In the genomic region with DNA sequence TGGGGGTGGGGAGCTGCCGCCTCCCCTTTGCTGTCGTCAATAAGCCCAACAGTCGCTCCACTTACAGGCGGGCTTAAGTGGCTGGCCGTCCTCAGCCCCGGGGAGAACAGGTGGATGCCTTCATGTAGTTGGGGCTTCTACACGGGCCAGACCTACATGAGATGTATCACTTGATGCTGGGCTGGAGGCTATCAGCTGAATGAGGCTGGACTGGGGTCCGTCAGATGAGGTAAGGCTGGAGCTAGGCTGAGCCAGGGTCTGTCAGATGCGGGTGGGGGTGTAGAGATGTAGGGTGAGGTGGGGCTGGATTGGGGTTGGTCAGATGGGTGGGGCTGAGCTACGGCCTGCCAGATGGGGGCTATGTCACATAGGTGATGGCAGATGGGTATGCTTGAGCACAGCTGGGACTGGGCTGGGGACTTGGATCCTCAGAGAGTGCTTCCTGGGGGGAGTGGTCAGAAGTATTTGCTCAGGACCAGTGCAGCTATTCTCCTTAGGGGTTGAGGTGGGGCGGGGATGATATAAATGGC, we compare ENCODE assay signal across 11 mouse cellular contexts. TPM values are rescaled to one million over a fixed set of nuclear protein-coding genes. Genes with fewer than 3 reads are reported as not detected.
DNase-seq lines count a peak whose midpoint lies in the region; ATAC-seq and TF ChIP-seq lines count a peak whose summit lies in the region.
"Had no signal": no experiment of that assay in that cellular context is flagged by ENCODE, and none has a peak within 500 bp of the region (broad histone marks: within the 10 kb centered on the region; RNA-seq: fewer than 3 reads in every experiment).

No protein-coding gene starts in this region.

- H3K27ac ChIP-seq in forebrain, embryonic 10.5 days = peak overlapping the region; percentile 44; the same call in 1 of the 2 replicates
- H3K27ac ChIP-seq in forebrain, embryonic 11.5 days (ENCODE audit: low read depth, low read length) = no peak overlapping the region
- H3K27ac ChIP-seq in kidney, embryonic 14.5 days (ENCODE audit: low read depth, low read length) = no peak overlapping the region
- 0 out of 2 replicates have a peak overlapping the region, but pooled peaks have one; percentile 22 for H3K27ac ChIP-seq in intestine, embryonic 15.5 days
- H3K27ac ChIP-seq: liver, embryonic 12.5 days had no signal

- peaks cover 20% of the 10 kb centered on the region for H3K4me1 ChIP-seq in forebrain, embryonic 10.5 days
- H3K4me1 ChIP-seq in forebrain, embryonic 11.5 days (replicated peaks; ENCODE audit: control insufficient read depth, insufficient read depth, low read length) = 0 out of 2 replicates have a peak, but pooled peaks cover 2% of the 10 kb centered on the region
- H3K4me1 ChIP-seq in kidney, embryonic 14.5 days (ENCODE audit: control insufficient read depth, insufficient read depth, low read length) = no peaks in the 10 kb centered on the region
- H3K4me1 ChIP-seq in E14TG2a.4 (replicated peaks; ENCODE audit: low read depth, low read length) = peaks cover 33% of the 10 kb centered on the region
- peaks cover 10% of the 10 kb centered on the region; the same call in 1 of the 2 replicates for H3K4me1 ChIP-seq in intestine, embryonic 15.5 days (replicated peaks)

- 37% methylated on average over 11 of the region's 11 CpGs for WGBS in forebrain, embryonic 10.5 days
- 31% methylated on average over 11 of the region's 11 CpGs for WGBS in forebrain, embryonic 11.5 days
- WGBS in kidney, embryonic 14.5 days = 24% methylated on average over 11 of the region's 11 CpGs
- WGBS in intestine, embryonic 15.5 days = 29% methylated on average over 11 of the region's 11 CpGs

- DNase-seq in forebrain, embryonic 10.5 days (ENCODE audit: extremely low spot score, low spot score) = no peak
- DNase-seq in forebrain, embryonic 11.5 days (ENCODE audit: low spot score) = no peak
- no peak for DNase-seq in kidney, postnatal 36 days
- DNase-seq in embryo, embryonic 10 days (ENCODE audit: low spot score) = no peak
- DNase-seq in embryo, embryonic 10.5 days (ENCODE audit: low spot score) = no peak
- DNase-seq: gastrocnemius, postnatal 10 days; kidney, adult 18-20 months had no signal

- no peak for ATAC-seq in forebrain, embryonic 11.5 days (replicated peaks; ENCODE audit: low FRiP score)
- peak; percentile 48; the same call in 1 of the 2 replicates for ATAC-seq in kidney, embryonic 14.5 days (ENCODE audit: low FRiP score, low TSS enrichment)
- peak; percentile 22; the same call in 1 of the 2 replicates for ATAC-seq in intestine, embryonic 15.5 days
- ATAC-seq: liver, embryonic 12.5 days had no signal

- H3K9me3 ChIP-seq in forebrain, embryonic 10.5 days = no peaks in the 10 kb centered on the region
- no peaks in the 10 kb centered on the region for H3K9me3 ChIP-seq in forebrain, embryonic 11.5 days (ENCODE audit: control insufficient read depth, low read length)
- no peaks in the 10 kb centered on the region for H3K9me3 ChIP-seq in kidney, embryonic 14.5 days (ENCODE audit: control insufficient read depth, low read length)
- no peaks in the 10 kb centered on the region for H3K9me3 ChIP-seq in E14TG2a.4 (ENCODE audit: low read length)
- H3K9me3 ChIP-seq in intestine, embryonic 15.5 days = no peaks in the 10 kb centered on the region
- H3K9me3 ChIP-seq: liver, embryonic 12.5 days had no signal

- peaks cover 8% of the 10 kb centered on the region; the same call in 1 of the 2 replicates for H3K27me3 ChIP-seq in forebrain, embryonic 10.5 days (ENCODE audit: poor library complexity, severe bottlenecking)
- no peaks in the 10 kb centered on the region for H3K27me3 ChIP-seq in forebrain, embryonic 11.5 days (ENCODE audit: control insufficient read depth, insufficient read depth, low read length)
- H3K27me3 ChIP-seq in kidney, embryonic 14.5 days (ENCODE audit: control insufficient read depth, insufficient read depth, low read length) = no peaks in the 10 kb centered on the region
- H3K27me3 ChIP-seq in E14TG2a.4 (ENCODE audit: insufficient read depth, low read length) = peaks cover 33% of the 10 kb centered on the region
- no peaks in the 10 kb centered on the region for H3K27me3 ChIP-seq in intestine, embryonic 15.5 days (replicated peaks)

- H3K4me3 ChIP-seq in forebrain, embryonic 10.5 days = no peak overlapping the region
- H3K4me3 ChIP-seq in forebrain, embryonic 11.5 days (ENCODE audit: low read depth, low read length) = no peak overlapping the region
- no peak overlapping the region for H3K4me3 ChIP-seq in kidney, embryonic 14.5 days (ENCODE audit: low read length)
- peak overlapping the region; percentile 35 for H3K4me3 ChIP-seq in E14TG2a.4 (replicated peaks; ENCODE audit: low read length)
- no peak overlapping the region for H3K4me3 ChIP-seq in intestine, embryonic 15.5 days (replicated peaks)
- H3K4me3 ChIP-seq: liver, embryonic 12.5 days had no signal

- H3K36me3 ChIP-seq in forebrain, embryonic 10.5 days (replicated peaks) = no peaks in the 10 kb centered on the region
- H3K36me3 ChIP-seq in forebrain, embryonic 11.5 days (ENCODE audit: control insufficient read depth, insufficient read depth, low read length) = no peaks in the 10 kb centered on the region
- no peaks in the 10 kb centered on the region for H3K36me3 ChIP-seq in kidney, embryonic 14.5 days (ENCODE audit: control insufficient read depth, insufficient read depth, low read length)
- no peaks in the 10 kb centered on the region for H3K36me3 ChIP-seq in E14TG2a.4 (ENCODE audit: insufficient read depth, low read length)
- no peaks in the 10 kb centered on the region for H3K36me3 ChIP-seq in intestine, embryonic 15.5 days
- H3K36me3 ChIP-seq: liver, embryonic 12.5 days had no signal

- no peak overlapping the region for H3K4me2 ChIP-seq in forebrain, embryonic 11.5 days (ENCODE audit: low read depth, low read length, severe bottlenecking)
- no peak overlapping the region; the same call in 1 of the 2 replicates for H3K4me2 ChIP-seq in kidney, embryonic 14.5 days (replicated peaks; ENCODE audit: low read depth, low read length)
- H3K4me2 ChIP-seq in intestine, embryonic 15.5 days (replicated peaks) = 0 out of 2 replicates have a peak overlapping the region, but pooled peaks have one; percentile 11
- H3K4me2 ChIP-seq: liver, embryonic 12.5 days had no signal

- no peak overlapping the region; the same call in 1 of the 2 replicates for H3K9ac ChIP-seq in forebrain, embryonic 11.5 days (ENCODE audit: low read length)
- H3K9ac ChIP-seq in kidney, embryonic 14.5 days (ENCODE audit: low read depth, low read length) = no peak overlapping the region
- H3K9ac ChIP-seq in intestine, embryonic 15.5 days = no peak overlapping the region
- H3K9ac ChIP-seq: liver, embryonic 12.5 days had no signal

- TF ChIP-seq CTCF in E14TG2a.4 (conservative IDR thresholded peaks at IDR 0.05; ENCODE audit: low read length) = no peak

RNA-seq across cellular contexts. Expression of gene Aqp12, which starts 27.0 kb away (rescaled TPM):
- not detected in 2 replicates for polyA plus RNA-seq in forebrain, embryonic 10.5 days (2016; fragmentation: Nextera tagmentation; extraction: Ambion mirVana)
- polyA plus RNA-seq in forebrain, embryonic 11.5 days (2014; fragmentation: Nextera tagmentation; extraction: Ambion mirVana) = not detected in 2 replicates
- not detected in 2 replicates for polyA plus RNA-seq in kidney, embryonic 14.5 days (2014; fragmentation: Nextera tagmentation; extraction: Ambion mirVana)
- polyA plus RNA-seq in intestine, embryonic 15.5 days (2015; fragmentation: Nextera tagmentation; extraction: Ambion mirVana) = 3.0 and 11.2 TPM in 2 replicates
- polyA plus RNA-seq: liver, embryonic 12.5 days had no signal

RNA-seq across cellular contexts. Expression of gene Gpr35, which starts 28.5 kb away (rescaled TPM):
- 0.05 and 0.14 TPM in 2 replicates for polyA plus RNA-seq in forebrain, embryonic 10.5 days (2016; fragmentation: Nextera tagmentation; extraction: Ambion mirVana)
- 0.16 and 0.40 TPM in 2 replicates for polyA plus RNA-seq in forebrain, embryonic 11.5 days (2014; fragmentation: Nextera tagmentation; extraction: Ambion mirVana)
- polyA plus RNA-seq in kidney, embryonic 14.5 days (2014; fragmentation: Nextera tagmentation; extraction: Ambion mirVana) = 0.16 and 0.45 TPM in 2 replicates
- polyA plus RNA-seq in intestine, embryonic 15.5 days (2015; fragmentation: Nextera tagmentation; extraction: Ambion mirVana) = 8.9 and 9.1 TPM in 2 replicates

RNA-seq across cellular contexts. Expression of gene Capn10, which starts 45.0 kb away (rescaled TPM):
- polyA plus RNA-seq in forebrain, embryonic 10.5 days (2016; fragmentation: Nextera tagmentation; extraction: Ambion mirVana) = 37.3 and 42.7 TPM in 2 replicates
- polyA plus RNA-seq in forebrain, embryonic 11.5 days (2014; fragmentation: Nextera tagmentation; extraction: Ambion mirVana) = 41.0 and 43.0 TPM in 2 replicates
- 24.9 and 28.7 TPM in 2 replicates for polyA plus RNA-seq in kidney, embryonic 14.5 days (2014; fragmentation: Nextera tagmentation; extraction: Ambion mirVana)
- 28.2 and 34.4 TPM in 2 replicates for polyA plus RNA-seq in intestine, embryonic 15.5 days (2015; fragmentation: Nextera tagmentation; extraction: Ambion mirVana)

Comparison
In these comparisons a context has a peak if more than half of its experiments do, and no peak if none do; other contexts are left out.
1. H3K27ac ChIP-seq: peak in forebrain, embryonic 10.5 days (single experiment) and intestine, embryonic 15.5 days (single experiment); none in forebrain, embryonic 11.5 days (single experiment) and kidney, embryonic 14.5 days (single experiment).